Mouse (Mus musculus): ENCODE data around the gene Trak1. TPM values are rescaled to one million over a fixed set of nuclear protein-coding genes. Genes with fewer than 3 reads are reported as not detected.
A peak's percentile ranks its signal among the peaks of the same experiment; 100 is the strongest.

Gene Trak1
- polyA plus RNA-seq, 1 experiment: 41.5 TPM

- H3K4me1 ChIP-seq (ENCODE audit: control insufficient read depth, insufficient read depth, low read length): peaks cover 12% of the 10 kb centered on the region
- no peak overlapping the region for H3K27ac ChIP-seq (ENCODE audit: insufficient read depth, low read length)
- no peak for TF ChIP-seq CTCF (IDR thresholded peaks at IDR 0.05; ENCODE audit: borderline replicate concordance, insufficient read depth, low read length)
- no peak for TF ChIP-seq POLR2A (IDR thresholded peaks at IDR 0.05; ENCODE audit: low read depth, low read length)
- no peak overlapping the region for H3K4me3 ChIP-seq (ENCODE audit: insufficient read depth, low read length)
Measured at GRCm38 (mm10) chr9:121361010-121361409, 63.7 kb downstream of the Trak1 start.

- TF ChIP-seq POLR2A (IDR thresholded peaks at IDR 0.05; ENCODE audit: low read depth, low read length) (no peak), CTCF (IDR thresholded peaks at IDR 0.05; ENCODE audit: borderline replicate concordance, insufficient read depth, low read length) (no peak)
- Histone ChIP-seq H3K4me3 (ENCODE audit: insufficient read depth, low read length) (no peak overlapping the region), H3K27ac (ENCODE audit: insufficient read depth, low read length) (no peak overlapping the region), H3K4me1 (ENCODE audit: control insufficient read depth, insufficient read depth, low read length) (peaks cover 6% of the 10 kb centered on the region)
Measured at GRCm38 (mm10) chr9:121363932-121364331, 66.6 kb downstream of the Trak1 start.

- TF ChIP-seq CTCF (IDR thresholded peaks at IDR 0.05; ENCODE audit: borderline replicate concordance, insufficient read depth, low read length) (no peak), POLR2A (IDR thresholded peaks at IDR 0.05; ENCODE audit: low read depth, low read length) (no peak)
- Histone ChIP-seq H3K4me1 (ENCODE audit: control insufficient read depth, insufficient read depth, low read length) (peaks cover 11% of the 10 kb centered on the region), H3K27ac (ENCODE audit: insufficient read depth, low read length) (no peak overlapping the region), H3K4me3 (ENCODE audit: insufficient read depth, low read length) (no peak overlapping the region)
Measured at GRCm38 (mm10) chr9:121366135-121366863, 69.0 kb downstream of the Trak1 start.

- TF ChIP-seq CTCF (IDR thresholded peaks at IDR 0.05; ENCODE audit: borderline replicate concordance, insufficient read depth, low read length): no peak
- no peak for TF ChIP-seq POLR2A (IDR thresholded peaks at IDR 0.05; ENCODE audit: low read depth, low read length)
- H3K4me1 ChIP-seq (ENCODE audit: control insufficient read depth, insufficient read depth, low read length): peaks cover 13% of the 10 kb centered on the region
- no peak overlapping the region for H3K27ac ChIP-seq (ENCODE audit: insufficient read depth, low read length)
- no peak overlapping the region for H3K4me3 ChIP-seq (ENCODE audit: insufficient read depth, low read length)
Measured at GRCm38 (mm10) chr9:121366864-121367245, 69.6 kb downstream of the Trak1 start.

GRCm38 (mm10) chr9:121369573-121369972 lies 72.3 kb downstream of the Trak1 start:
- TF ChIP-seq CTCF (IDR thresholded peaks at IDR 0.05; ENCODE audit: borderline replicate concordance, insufficient read depth, low read length) (no peak), POLR2A (IDR thresholded peaks at IDR 0.05; ENCODE audit: low read depth, low read length) (no peak)
- Histone ChIP-seq H3K4me1 (ENCODE audit: control insufficient read depth, insufficient read depth, low read length) (peaks cover 16% of the 10 kb centered on the region), H3K27ac (ENCODE audit: insufficient read depth, low read length) (no peak overlapping the region), H3K4me3 (ENCODE audit: insufficient read depth, low read length) (no peak overlapping the region)

- Histone ChIP-seq H3K4me1 (ENCODE audit: control insufficient read depth, insufficient read depth, low read length) (peaks cover 16% of the 10 kb centered on the region), H3K4me3 (ENCODE audit: insufficient read depth, low read length) (peak overlapping the region; percentile 18; the same call in 1 of the 2 replicates), H3K27ac (ENCODE audit: insufficient read depth, low read length) (peak overlapping the region; percentile 76)
- no peak for TF ChIP-seq CTCF (IDR thresholded peaks at IDR 0.05; ENCODE audit: borderline replicate concordance, insufficient read depth, low read length)
- TF ChIP-seq POLR2A (IDR thresholded peaks at IDR 0.05; ENCODE audit: low read depth, low read length): peak; percentile 85
Measured at GRCm38 (mm10) chr9:121371346-121371891, 74.1 kb downstream of the Trak1 start.

- Histone ChIP-seq H3K4me3 (ENCODE audit: insufficient read depth, low read length) (no peak overlapping the region), H3K4me1 (ENCODE audit: control insufficient read depth, insufficient read depth, low read length) (peaks cover 16% of the 10 kb centered on the region), H3K27ac (ENCODE audit: insufficient read depth, low read length) (peak overlapping the region; percentile 76)
- TF ChIP-seq CTCF (IDR thresholded peaks at IDR 0.05; ENCODE audit: borderline replicate concordance, insufficient read depth, low read length) (no peak), POLR2A (IDR thresholded peaks at IDR 0.05; ENCODE audit: low read depth, low read length) (no peak)
Measured at GRCm38 (mm10) chr9:121371946-121372646, 74.8 kb downstream of the Trak1 start.

GRCm38 (mm10) chr9:121373107-121373506 lies 75.8 kb downstream of the Trak1 start:
- TF ChIP-seq CTCF (IDR thresholded peaks at IDR 0.05; ENCODE audit: borderline replicate concordance, insufficient read depth, low read length) (no peak), POLR2A (IDR thresholded peaks at IDR 0.05; ENCODE audit: low read depth, low read length) (no peak)
- H3K4me1 ChIP-seq (ENCODE audit: control insufficient read depth, insufficient read depth, low read length): peaks cover 16% of the 10 kb centered on the region
- H3K4me3 ChIP-seq (ENCODE audit: insufficient read depth, low read length): no peak overlapping the region
- H3K27ac ChIP-seq (ENCODE audit: insufficient read depth, low read length): no peak overlapping the region

- Histone ChIP-seq H3K27ac (ENCODE audit: insufficient read depth, low read length) (no peak overlapping the region), H3K4me3 (ENCODE audit: insufficient read depth, low read length) (no peak overlapping the region), H3K4me1 (ENCODE audit: control insufficient read depth, insufficient read depth, low read length) (peaks cover 16% of the 10 kb centered on the region)
- TF ChIP-seq CTCF (IDR thresholded peaks at IDR 0.05; ENCODE audit: borderline replicate concordance, insufficient read depth, low read length): no peak
- no peak for TF ChIP-seq POLR2A (IDR thresholded peaks at IDR 0.05; ENCODE audit: low read depth, low read length)
Measured at GRCm38 (mm10) chr9:121373512-121373911, 76.2 kb downstream of the Trak1 start.
